Mouse (Mus musculus) liver, embryonic 18 days (tissue): ENCODE data around the gene Hkdc1. TPM values are rescaled to one million over a fixed set of nuclear protein-coding genes. Genes with fewer than 3 reads are reported as not detected.

Source experiments
- polyA plus RNA-seq: library from polyadenylated mRNA; depleted of rRNA; stranded (reverse); fragments of >200 nt; gene quantifications from 2 replicates; pipeline ENCODE4 v1.2.3, GENCODE M21; 2012; rRNA removed

Gene Hkdc1
- polyA plus RNA-seq, result 5.5 and 9.4 TPM in 2 replicates

GRCm38 (mm10) chr10:62422255-62422654 is at the start of gene Hkdc1:
Hkdc1 (minus strand) TSS chr10:62422491.

GRCm38 (mm10) chr10:62449364-62450279 is 27.3 kb upstream of the Hkdc1 start, which contains the start of the genes 4930507D05Rik and Supv3l1:
4930507D05Rik (plus strand) TSS chr10:62449489.
Supv3l1 (minus strand) TSS chr10:62449738.

GRCm38 (mm10) chr10:62379808-62380207 is 42.5 kb downstream of the Hkdc1 start, which contains the start of gene Hk1:
Hk1 (minus strand) TSS chr10:62379908.

Other genes starting within 250 kb of the Hkdc1 start
- 6.8 and 7.6 TPM in 2 replicates for gene Tspan15, start 191.2 kb downstream of the Hkdc1 start, polyA plus RNA-seq
- gene Tacr2, start 170.1 kb downstream of the Hkdc1 start, polyA plus RNA-seq, result 0.02 and 0.08 TPM in 2 replicates
- gene Hk1, start 42.6 kb downstream of the Hkdc1 start, polyA plus RNA-seq, result 34.5 and 38.8 TPM in 2 replicates
- gene 4930507D05Rik, start 27.0 kb upstream of the Hkdc1 start, polyA plus RNA-seq, result 0.07 and 0.10 TPM in 2 replicates
- 11.2 and 12.8 TPM in 2 replicates for gene Supv3l1, start 27.2 kb upstream of the Hkdc1 start, polyA plus RNA-seq
- 12.8 and 13.8 TPM in 2 replicates for gene Vps26a, start 64.3 kb upstream of the Hkdc1 start, polyA plus RNA-seq
- gene Srgn, start 105.0 kb upstream of the Hkdc1 start, polyA plus RNA-seq, result 34.0 and 35.3 TPM in 2 replicates
- gene Kif1bp, start 156.0 kb upstream of the Hkdc1 start, polyA plus RNA-seq, result 7.9 and 8.2 TPM in 2 replicates
- 16.1 and 16.3 TPM in 2 replicates for gene Ddx21, start 179.8 kb upstream of the Hkdc1 start, polyA plus RNA-seq
- 21.7 and 26.8 TPM in 2 replicates for gene Ddx50, start 228.7 kb upstream of the Hkdc1 start, polyA plus RNA-seq